Mouse (Mus musculus): Measurements from ENCODE around the gene Rnf180. TPM values are rescaled to one million over a fixed set of nuclear protein-coding genes. Genes with fewer than 3 reads are reported as not detected.

The Rnf180 gene
- polyA plus RNA-seq, 1 experiment from 2014 or later: 3.2 TPM

- no peaks in the 10 kb centered on the region for H3K36me3 ChIP-seq
- no peaks in the 10 kb centered on the region for H3K4me1 ChIP-seq
- H3K27ac ChIP-seq: no peak overlapping the region
- no peak for DNase-seq (ENCODE audit: low spot score)
- H3K9me3 ChIP-seq: no peaks in the 10 kb centered on the region
- H3K4me3 ChIP-seq: no peak overlapping the region
- H3K27me3 ChIP-seq (ENCODE audit: insufficient read depth, poor library complexity, severe bottlenecking): no peaks in the 10 kb centered on the region
- 51% methylated on average over 4 of the region's 4 CpGs for WGBS
These were observed 146.7 kb downstream of the Rnf180 start for GRCm38 (mm10) chr13:105147795-105148418.

GRCm38 (mm10) chr13:105146827-105147226, 147.8 kb downstream of the Rnf180 start:
- no peak overlapping the region for H3K4me3 ChIP-seq
- WGBS: 14% methylated on average over 1 of the region's 1 CpGs
- no peaks in the 10 kb centered on the region for H3K9me3 ChIP-seq
- no peaks in the 10 kb centered on the region for H3K36me3 ChIP-seq
- H3K27ac ChIP-seq: no peak overlapping the region
- no peak for DNase-seq (ENCODE audit: low spot score)
- H3K27me3 ChIP-seq (ENCODE audit: insufficient read depth, poor library complexity, severe bottlenecking): no peaks in the 10 kb centered on the region
- no peaks in the 10 kb centered on the region for H3K4me1 ChIP-seq

- Histone ChIP-seq H3K4me1 (peaks cover under 1% of the 10 kb centered on the region; the same call in 1 of the 2 replicates), H3K9me3 (no peaks in the 10 kb centered on the region), H3K36me3 (no peaks in the 10 kb centered on the region), H3K27ac (no peak overlapping the region), H3K4me3 (no peak overlapping the region), H3K27me3 (ENCODE audit: insufficient read depth, poor library complexity, severe bottlenecking) (no peaks in the 10 kb centered on the region)
- no peak for DNase-seq (ENCODE audit: low spot score)
- WGBS: 52% methylated on average over 4 of the region's 4 CpGs
These were observed 154.7 kb downstream of the Rnf180 start for GRCm38 (mm10) chr13:105139881-105140280.

- no peaks in the 10 kb centered on the region for H3K36me3 ChIP-seq
- WGBS: 19% methylated on average over 5 of the region's 5 CpGs
- H3K27me3 ChIP-seq (ENCODE audit: insufficient read depth, poor library complexity, severe bottlenecking): no peaks in the 10 kb centered on the region
- peaks cover 9% of the 10 kb centered on the region for H3K4me1 ChIP-seq
- DNase-seq (ENCODE audit: low spot score): no peak
- H3K4me3 ChIP-seq: no peak overlapping the region
- no peaks in the 10 kb centered on the region for H3K9me3 ChIP-seq
- H3K27ac ChIP-seq: no peak overlapping the region
These were observed 160.2 kb downstream of the Rnf180 start for GRCm38 (mm10) chr13:105134397-105134796.

DNA sequence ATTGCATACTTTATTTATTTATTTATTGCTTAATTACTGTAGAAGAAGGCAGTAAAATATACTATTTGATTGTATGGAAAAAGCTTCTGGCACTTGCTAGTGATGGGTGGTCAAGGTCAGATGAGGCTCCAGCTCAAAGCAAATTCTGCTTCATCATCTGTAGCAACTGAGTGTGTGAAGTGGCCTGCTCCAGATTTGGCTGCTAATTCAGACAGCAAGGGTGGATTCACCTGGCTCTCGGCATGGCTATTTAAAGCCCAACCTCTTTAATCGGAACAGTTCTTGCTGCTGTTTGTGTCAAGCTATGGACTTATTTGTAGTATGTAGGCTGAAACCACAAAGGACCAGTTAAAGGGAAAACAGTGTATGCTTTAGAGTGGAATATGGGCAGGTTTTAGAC, 161.8 kb downstream of the Rnf180 start:
- Histone ChIP-seq H3K4me1 (peaks cover 9% of the 10 kb centered on the region), H3K27me3 (ENCODE audit: insufficient read depth, poor library complexity, severe bottlenecking) (no peaks in the 10 kb centered on the region), H3K36me3 (no peaks in the 10 kb centered on the region), H3K4me3 (no peak overlapping the region), H3K27ac (no peak overlapping the region), H3K9me3 (no peaks in the 10 kb centered on the region)
- no peak for DNase-seq (ENCODE audit: low spot score)
- 44% methylated on average over 2 of the region's 2 CpGs for WGBS

GRCm38 (mm10) chr13:105132370-105132769, 162.2 kb downstream of the Rnf180 start:
- no peaks in the 10 kb centered on the region for H3K27me3 ChIP-seq (ENCODE audit: insufficient read depth, poor library complexity, severe bottlenecking)
- WGBS: 76% methylated on average over 6 of the region's 6 CpGs
- H3K4me1 ChIP-seq: peaks cover 9% of the 10 kb centered on the region
- H3K9me3 ChIP-seq: no peaks in the 10 kb centered on the region
- H3K4me3 ChIP-seq: no peak overlapping the region
- H3K36me3 ChIP-seq: no peaks in the 10 kb centered on the region
- no peak for DNase-seq (ENCODE audit: low spot score)
- no peak overlapping the region for H3K27ac ChIP-seq

DNA sequence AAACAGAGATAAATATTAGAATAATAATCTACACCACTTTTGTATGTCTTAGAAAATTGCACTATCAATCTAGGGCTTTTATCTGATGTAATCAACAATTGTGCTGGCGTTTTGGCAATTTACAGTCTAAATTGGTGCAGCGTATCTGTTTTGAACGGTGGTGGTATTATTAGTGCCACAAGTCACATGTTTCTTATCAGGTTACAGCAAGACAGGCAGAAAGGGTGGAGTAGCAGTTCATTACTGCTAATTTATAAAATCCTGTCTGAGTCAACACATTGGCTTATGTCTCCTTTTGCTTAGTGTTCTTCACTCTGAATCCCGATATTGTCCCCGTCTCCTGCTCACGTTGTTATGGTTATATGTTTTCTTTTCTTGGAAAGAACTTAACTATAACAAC, 164.5 kb downstream of the Rnf180 start:
- Histone ChIP-seq H3K4me1 (peaks cover 9% of the 10 kb centered on the region), H3K9me3 (no peaks in the 10 kb centered on the region), H3K27ac (no peak overlapping the region), H3K27me3 (ENCODE audit: insufficient read depth, poor library complexity, severe bottlenecking) (no peaks in the 10 kb centered on the region), H3K4me3 (no peak overlapping the region), H3K36me3 (no peaks in the 10 kb centered on the region)
- WGBS: 80% methylated on average over 6 of the region's 6 CpGs
- no peak for DNase-seq (ENCODE audit: low spot score)

GRCm38 (mm10) chr13:105122092-105122491, 172.5 kb downstream of the Rnf180 start:
- Histone ChIP-seq H3K4me3 (no peak overlapping the region), H3K9me3 (no peaks in the 10 kb centered on the region), H3K36me3 (no peaks in the 10 kb centered on the region), H3K27me3 (ENCODE audit: insufficient read depth, poor library complexity, severe bottlenecking) (no peaks in the 10 kb centered on the region), H3K4me1 (no peaks in the 10 kb centered on the region), H3K27ac (no peak overlapping the region)
- 81% methylated on average over 3 of the region's 3 CpGs for WGBS
- DNase-seq (ENCODE audit: low spot score): no peak

- Histone ChIP-seq H3K4me3 (no peak overlapping the region), H3K27me3 (ENCODE audit: insufficient read depth, poor library complexity, severe bottlenecking) (no peaks in the 10 kb centered on the region), H3K9me3 (no peaks in the 10 kb centered on the region), H3K4me1 (no peaks in the 10 kb centered on the region), H3K36me3 (no peaks in the 10 kb centered on the region), H3K27ac (no peak overlapping the region)
- no peak for DNase-seq (ENCODE audit: low spot score)
These were observed 173.0 kb downstream of the Rnf180 start for GRCm38 (mm10) chr13:105121617-105122016.

DNA sequence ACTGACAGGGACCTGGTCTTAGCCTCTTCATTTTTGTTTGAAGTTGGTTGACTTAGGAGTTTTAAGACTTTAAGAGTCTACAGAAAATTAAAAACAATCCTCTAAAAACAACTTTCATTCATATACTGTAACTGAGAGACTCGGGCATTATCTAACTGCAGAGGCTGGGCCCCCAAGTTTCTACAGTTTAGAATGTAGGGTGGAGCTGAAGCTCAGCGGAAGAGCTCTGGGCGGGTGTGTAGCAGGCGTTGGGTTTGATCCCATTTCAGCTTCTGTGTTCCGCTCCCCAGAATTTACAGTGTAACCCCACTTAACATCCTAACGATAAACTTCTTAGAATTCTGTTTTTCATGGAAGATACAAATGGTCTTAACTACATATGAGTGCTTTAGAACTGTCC, 183.0 kb downstream of the Rnf180 start:
- H3K9me3 ChIP-seq: no peaks in the 10 kb centered on the region
- H3K36me3 ChIP-seq: no peaks in the 10 kb centered on the region
- no peaks in the 10 kb centered on the region for H3K4me1 ChIP-seq
- no peak overlapping the region for H3K27ac ChIP-seq
- H3K4me3 ChIP-seq: no peak overlapping the region
- WGBS: 83% methylated on average over 6 of the region's 6 CpGs
- no peaks in the 10 kb centered on the region for H3K27me3 ChIP-seq (ENCODE audit: insufficient read depth, poor library complexity, severe bottlenecking)
- no peak for DNase-seq (ENCODE audit: low spot score)

DNA sequence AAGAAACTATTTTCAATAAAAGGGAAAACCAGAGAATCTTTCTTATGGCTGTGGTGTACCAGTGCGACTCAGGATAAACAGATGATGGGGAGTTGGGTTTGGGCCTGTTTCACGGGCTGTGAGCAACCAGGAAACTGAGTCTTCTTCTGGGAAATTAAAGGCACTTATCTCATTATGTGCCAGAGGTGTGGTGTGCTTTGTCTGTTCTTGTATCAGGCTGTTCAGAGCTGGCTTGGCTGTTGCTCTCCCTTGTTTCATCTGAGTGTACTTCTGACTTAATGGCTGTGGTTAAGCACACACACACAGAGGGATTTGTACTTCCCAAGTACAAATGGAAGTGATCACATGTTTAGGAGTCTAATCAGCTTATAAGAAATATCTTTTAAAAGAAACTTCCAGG, 190.2 kb downstream of the Rnf180 start:
- no peak for DNase-seq (ENCODE audit: low spot score)
- 72% methylated on average over 2 of the region's 2 CpGs for WGBS
- H3K36me3 ChIP-seq: no peaks in the 10 kb centered on the region
- no peaks in the 10 kb centered on the region for H3K27me3 ChIP-seq (ENCODE audit: insufficient read depth, poor library complexity, severe bottlenecking)
- no peaks in the 10 kb centered on the region for H3K9me3 ChIP-seq
- H3K4me1 ChIP-seq: no peaks in the 10 kb centered on the region
- H3K27ac ChIP-seq: no peak overlapping the region
- no peak overlapping the region for H3K4me3 ChIP-seq

GRCm38 (mm10) chr13:105100705-105101104, 193.9 kb downstream of the Rnf180 start:
- Histone ChIP-seq H3K27ac (no peak overlapping the region), H3K36me3 (no peaks in the 10 kb centered on the region), H3K9me3 (no peaks in the 10 kb centered on the region), H3K4me1 (no peaks in the 10 kb centered on the region), H3K4me3 (no peak overlapping the region), H3K27me3 (ENCODE audit: insufficient read depth, poor library complexity, severe bottlenecking) (no peaks in the 10 kb centered on the region)
- 72% methylated on average over 4 of the region's 4 CpGs for WGBS
- DNase-seq (ENCODE audit: low spot score): no peak

DNA sequence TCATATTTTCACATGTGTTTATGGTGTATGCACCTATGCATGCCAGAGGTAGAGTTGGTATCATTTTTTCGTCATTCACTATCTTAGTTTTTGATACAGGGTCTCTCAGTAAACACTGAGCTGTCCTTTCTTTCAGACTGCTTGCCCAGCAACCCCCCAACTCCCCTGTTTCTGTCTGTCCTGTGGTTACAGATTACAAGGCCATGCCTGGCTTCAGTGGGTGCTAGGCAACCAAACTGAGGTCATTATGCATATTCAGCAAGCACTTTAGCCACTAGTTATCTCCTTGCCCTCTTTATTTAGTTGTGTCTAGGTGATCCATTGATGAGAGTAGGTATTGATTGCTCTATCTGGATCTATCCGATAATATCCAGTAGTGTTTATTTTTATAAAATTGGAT, 198.3 kb downstream of the Rnf180 start:
- no peaks in the 10 kb centered on the region for H3K27me3 ChIP-seq (ENCODE audit: insufficient read depth, poor library complexity, severe bottlenecking)
- DNase-seq (ENCODE audit: low spot score): no peak
- no peaks in the 10 kb centered on the region for H3K9me3 ChIP-seq
- H3K27ac ChIP-seq: no peak overlapping the region
- H3K4me3 ChIP-seq: no peak overlapping the region
- H3K36me3 ChIP-seq: no peaks in the 10 kb centered on the region
- 79% methylated on average over 2 of the region's 2 CpGs for WGBS
- no peaks in the 10 kb centered on the region for H3K4me1 ChIP-seq

DNA sequence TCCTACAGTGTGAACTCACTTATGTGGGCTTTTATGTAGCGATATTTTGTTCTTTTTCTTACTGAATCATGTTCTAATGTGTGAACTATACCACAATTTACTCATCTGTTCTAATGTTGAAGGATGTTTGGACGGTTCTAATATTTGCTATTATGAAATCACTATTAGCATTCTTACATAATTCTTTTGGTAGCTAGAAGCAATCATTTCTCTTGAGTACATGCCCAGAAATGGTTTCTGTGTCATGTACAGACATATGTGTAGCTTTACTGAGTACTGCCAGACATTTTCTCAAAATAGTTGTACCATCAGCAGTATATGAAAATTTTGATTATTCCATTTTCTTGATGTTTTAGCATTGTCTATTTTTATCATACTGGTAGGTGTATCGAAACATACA, 205.3 kb downstream of the Rnf180 start:
- H3K9me3 ChIP-seq: no peaks in the 10 kb centered on the region
- no peak for DNase-seq (ENCODE audit: low spot score)
- H3K36me3 ChIP-seq: no peaks in the 10 kb centered on the region
- H3K27me3 ChIP-seq (ENCODE audit: insufficient read depth, poor library complexity, severe bottlenecking): no peaks in the 10 kb centered on the region
- no peak overlapping the region for H3K4me3 ChIP-seq
- H3K27ac ChIP-seq: no peak overlapping the region
- WGBS: 84% methylated on average over 3 of the region's 3 CpGs
- H3K4me1 ChIP-seq: no peaks in the 10 kb centered on the region
